Mouse (Mus musculus) cerebellum, adult 2 months (tissue): ENCODE data around the gene Mettl16. TPM values are rescaled to one million over a fixed set of nuclear protein-coding genes. Genes with fewer than 3 reads are reported as not detected.

Experiments
- DNase-seq, 2 experiments: peaks; one replicate each; pipeline ENCODE4 v3.0.0; 2021
- H3K27ac ChIP-seq: fragments of 200-500 bp; 2 replicates; pipeline ENCODE4 v1.5.1; 2012; ENCODE audit warnings: low read length, control low read depth, inconsistent platforms; ENCODE audit not compliant: insufficient read depth
- H3K27me3 ChIP-seq: fragments of 200-500 bp; 2 replicates; pipeline ENCODE4 v1.6.1; 2012; ENCODE audit warnings: inconsistent platforms, mild to moderate bottlenecking, low read length, moderate library complexity; ENCODE audit not compliant: control insufficient read depth, insufficient read depth
- H3K4me1 ChIP-seq: fragments of 200-500 bp; 2 replicates; pipeline ENCODE4 v1.6.1; 2011; ENCODE audit warnings: low read length; ENCODE audit not compliant: control insufficient read depth, insufficient read depth
- H3K4me3 ChIP-seq: fragments of 200-500 bp; replicated peaks from 2 replicates; pipeline ENCODE3; 2011; ENCODE audit warnings: mild to moderate bottlenecking, low read depth, low read length, control low read depth; ENCODE audit not compliant: insufficient read depth
- CTCF ChIP-seq: fragments of 200-500 bp; IDR thresholded peaks from 2 replicates; pipeline ENCODE4 v1.5.1; 2011; ENCODE audit warnings: low read depth, mild to moderate bottlenecking, control low read depth, low read length, moderate library complexity, borderline replicate concordance; ENCODE audit not compliant: insufficient read depth
- POLR2A ChIP-seq: fragments of 200-500 bp; IDR thresholded peaks from 2 replicates; pipeline ENCODE4 v1.6.1; 2011; ENCODE audit warnings: low read length, control low read depth, borderline replicate concordance; ENCODE audit not compliant: insufficient read depth
- WGBS: fragments of 180-500 bp; shearing (Covaris S2); methylation state at CpG from one replicate; pipeline ENCODE4 v1.1.7; 2018; 5-methylcytosine and 5-hydroxymethylcytosine counted together
- polyA plus RNA-seq: library from polyadenylated mRNA; depleted of rRNA; stranded (reverse); fragments of >200 nt; gene quantifications from 2 replicates; pipeline ENCODE4 v1.2.3, GENCODE M21; 2012

Gene Mettl16
- polyA plus RNA-seq, 1 experiment, result 18.5 TPM

- Histone ChIP-seq H3K27me3 (no peaks in the 10 kb centered on the region), H3K4me3 (no peak overlapping the region), H3K27ac (no peak overlapping the region), H3K4me1 (peaks cover 25% of the 10 kb centered on the region)
- TF ChIP-seq POLR2A (no peak), CTCF (no peak)
- 50% methylated on average over 5 of the region's 5 CpGs for WGBS
- DNase-seq, result peak in 1 of 2 experiments; percentile 14
Observed at GRCm38 (mm10) chr11:74834650-74835277, 64.1 kb downstream of the Mettl16 start.

GRCm38 (mm10) chr11:74835593-74836224, 65.1 kb downstream of the Mettl16 start:
- Histone ChIP-seq H3K27ac (no peak overlapping the region), H3K4me1 (peaks cover 29% of the 10 kb centered on the region), H3K4me3 (no peak overlapping the region), H3K27me3 (no peaks in the 10 kb centered on the region)
- WGBS, result 42% methylated on average over 6 of the region's 6 CpGs
- no peak for DNase-seq
- TF ChIP-seq POLR2A (no peak), CTCF (no peak)

GRCm38 (mm10) chr11:74836225-74837055, 65.8 kb downstream of the Mettl16 start:
- DNase-seq, result peak in 1 of 2 experiments; percentile 41
- Histone ChIP-seq H3K4me3 (no peak overlapping the region), H3K27ac (no peak overlapping the region), H3K27me3 (no peaks in the 10 kb centered on the region), H3K4me1 (peaks cover 36% of the 10 kb centered on the region)
- 74% methylated on average over 22 of the region's 22 CpGs for WGBS
- no peak for TF ChIP-seq POLR2A
- no peak for TF ChIP-seq CTCF

GRCm38 (mm10) chr11:74837056-74837693, 66.5 kb downstream of the Mettl16 start:
- TF ChIP-seq CTCF (no peak), POLR2A (no peak)
- Histone ChIP-seq H3K4me1 (peaks cover 44% of the 10 kb centered on the region), H3K27ac (peak overlapping the region; percentile 16; the same call in 1 of the 2 replicates), H3K4me3 (peak overlapping the region; percentile 66), H3K27me3 (no peaks in the 10 kb centered on the region)
- DNase-seq, result no peak
- 49% methylated on average over 16 of the region's 16 CpGs for WGBS

- peak; percentile 96 to 97 for DNase-seq
- peaks cover 51% of the 10 kb centered on the region for H3K4me1 ChIP-seq
- H3K4me3 ChIP-seq, result peak overlapping the region; percentile 66
- H3K27ac ChIP-seq, result peak overlapping the region; percentile 73
- no peaks in the 10 kb centered on the region for H3K27me3 ChIP-seq
- under 1% methylated on average over 54 of the region's 54 CpGs for WGBS
- TF ChIP-seq CTCF (peak; percentile 17; the same call in 1 of the 2 replicates), POLR2A (peak; percentile 67; the same call in 1 of the 2 replicates)
Observed at GRCm38 (mm10) chr11:74837694-74838431, 67.2 kb downstream of the Mettl16 start.

- under 1% methylated on average over 35 of the region's 35 CpGs for WGBS
- Histone ChIP-seq H3K4me1 (peaks cover 56% of the 10 kb centered on the region), H3K27me3 (no peaks in the 10 kb centered on the region), H3K27ac (no peak overlapping the region), H3K4me3 (peak overlapping the region; percentile 66)
- peak; percentile 95 to 96 for DNase-seq
- TF ChIP-seq CTCF (no peak), POLR2A (0 out of 2 replicates have a peak, but pooled peaks have one; percentile 35)
Observed at GRCm38 (mm10) chr11:74838441-74838840, 67.8 kb downstream of the Mettl16 start.
